Mouse (Mus musculus): ENCODE measurements around the gene Rabl3. TPM values are rescaled to one million over a fixed set of nuclear protein-coding genes. Genes with fewer than 3 reads are reported as not detected.

The Rabl3 gene
- total RNA-seq, 2 experiments from 2014 or later: 11.4 to 12.1 TPM

DNA sequence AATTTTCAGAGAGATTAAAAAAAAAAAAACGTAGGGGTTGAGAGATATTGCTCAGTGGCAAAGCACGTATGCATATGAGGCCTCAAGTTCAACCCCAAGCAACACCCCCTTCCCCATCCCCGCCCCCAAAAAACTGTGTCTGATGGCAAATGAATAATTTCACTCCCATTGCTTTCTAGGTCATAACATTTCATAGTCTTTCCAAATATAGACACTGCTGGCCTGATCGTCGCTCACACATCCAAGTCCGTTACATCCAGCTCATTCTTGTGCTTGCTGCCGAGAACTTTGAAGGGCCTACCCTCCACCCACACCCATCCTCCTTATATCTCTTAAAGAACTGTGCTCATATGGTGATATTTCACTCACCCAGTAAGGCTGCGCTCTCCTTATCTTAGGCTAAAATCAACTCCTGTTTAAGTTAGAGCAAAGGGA is 45.5 kb downstream of the Rabl3 start:
- intact Hi-C loops (cut with DNase I): no loop called here
- peak in 1 of 2 experiments; percentile 10 for DNase-seq

DNA sequence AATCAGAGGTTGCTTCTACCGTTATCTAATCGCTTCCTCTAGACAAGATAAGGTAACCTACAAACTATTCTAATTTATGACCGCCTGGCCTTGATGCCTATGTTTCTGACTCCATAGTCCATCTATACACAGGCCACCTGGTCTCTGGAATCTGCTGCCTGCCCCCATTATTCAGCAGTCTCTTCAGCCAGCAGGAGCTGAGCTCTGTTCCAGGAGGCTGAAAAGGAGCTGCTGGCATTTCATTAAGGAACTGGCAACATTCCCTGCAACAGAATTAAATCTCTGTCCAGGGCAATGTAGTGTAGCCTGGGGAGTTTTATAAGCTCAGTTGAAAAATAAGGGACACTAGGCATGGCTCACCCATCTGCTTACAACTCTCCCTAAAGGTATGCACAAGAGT is 51.2 kb downstream of the Rabl3 start:
- no peak for DNase-seq
- intact Hi-C loops (cut with DNase I): no loop called here

DNA sequence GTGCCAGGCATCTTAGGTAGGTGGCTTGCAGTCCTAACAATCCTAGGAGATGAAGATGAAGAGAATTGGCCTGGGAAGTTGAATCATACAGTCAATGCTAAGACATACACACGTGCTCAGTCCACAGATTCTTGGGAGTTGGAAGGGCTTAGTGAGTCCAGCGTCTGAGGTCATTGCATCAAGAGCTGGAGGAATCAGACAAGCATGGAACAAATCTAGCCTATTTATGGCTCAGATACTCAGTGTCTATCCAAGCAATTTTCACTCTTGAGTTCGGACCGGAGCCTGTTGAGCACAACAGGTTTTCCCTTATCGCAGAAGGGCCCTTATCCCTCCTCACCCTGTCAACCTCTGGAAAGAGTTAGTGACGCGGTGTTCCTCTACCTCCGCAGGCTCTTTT is 51.9 kb downstream of the Rabl3 start:
- intact Hi-C loops (cut with DNase I): no loop called here

DNA sequence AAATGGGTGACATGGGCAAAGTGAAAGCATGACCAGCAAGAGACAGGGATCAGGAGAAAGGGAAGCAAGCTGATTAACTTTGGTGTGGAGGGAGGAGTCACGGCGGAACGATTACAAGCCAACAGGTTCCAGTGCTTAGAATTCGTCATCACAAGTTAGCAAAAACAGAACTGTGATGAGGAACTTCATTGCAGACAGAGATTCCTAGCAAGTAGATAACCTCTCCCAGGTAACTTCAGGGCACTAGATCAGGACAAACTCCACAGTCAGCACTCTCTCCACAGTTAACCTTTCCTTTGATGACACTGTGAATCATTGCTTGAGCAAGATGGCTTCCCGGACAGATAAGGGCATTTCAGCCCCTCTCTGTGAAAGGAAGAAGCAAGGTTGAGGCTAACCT is 57.7 kb downstream of the Rabl3 start:
- DNase-seq: no peak
- intact Hi-C loops (cut with DNase I): no loop called here

More for the DNA sequence above, 51.9 kb downstream of the Rabl3 start:
- DNase-seq: no peak

DNA sequence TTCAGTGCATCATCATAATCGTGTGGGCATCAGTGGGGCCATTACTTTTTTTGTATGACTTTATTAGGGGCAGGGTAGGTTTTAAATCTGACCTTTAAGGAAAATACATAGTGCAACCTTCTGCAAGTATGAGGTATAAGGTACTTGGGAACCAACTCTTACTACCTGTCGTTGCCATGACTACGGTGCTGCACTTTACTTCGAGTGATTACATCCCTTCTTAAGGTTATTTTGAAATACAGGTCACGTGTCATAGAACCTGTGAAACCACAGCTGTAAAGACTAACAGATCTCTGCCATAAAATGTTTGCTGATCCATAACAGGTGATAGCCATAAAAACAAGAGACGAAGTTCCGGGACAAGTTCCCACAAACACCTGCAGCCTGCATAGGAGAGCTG is 58.8 kb downstream of the Rabl3 start:
- intact Hi-C loops (cut with DNase I): no loop called here

DNA sequence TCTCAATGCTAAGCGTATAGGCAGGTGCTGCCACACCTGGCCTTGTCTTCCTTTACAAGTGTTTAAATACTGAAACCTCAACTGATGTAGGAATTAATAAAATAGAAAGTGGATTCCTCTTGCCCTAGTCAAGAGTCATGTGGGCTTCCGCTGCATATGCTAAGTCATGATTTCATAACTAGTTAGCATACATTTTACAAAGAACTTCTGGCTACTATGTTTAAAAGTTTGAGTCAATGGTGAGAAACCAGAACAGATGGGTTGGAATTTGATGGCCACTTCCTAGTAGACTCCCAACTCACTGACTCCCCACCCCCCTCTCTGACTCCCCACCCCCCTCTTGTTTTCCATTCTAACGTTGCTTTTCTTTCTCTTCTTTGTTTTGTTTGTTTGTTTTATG is 59.6 kb downstream of the Rabl3 start:
- intact Hi-C loops (cut with DNase I): no loop called here
- no peak for DNase-seq

More for the DNA sequence above, 58.8 kb downstream of the Rabl3 start:
- DNase-seq: no peak

DNA sequence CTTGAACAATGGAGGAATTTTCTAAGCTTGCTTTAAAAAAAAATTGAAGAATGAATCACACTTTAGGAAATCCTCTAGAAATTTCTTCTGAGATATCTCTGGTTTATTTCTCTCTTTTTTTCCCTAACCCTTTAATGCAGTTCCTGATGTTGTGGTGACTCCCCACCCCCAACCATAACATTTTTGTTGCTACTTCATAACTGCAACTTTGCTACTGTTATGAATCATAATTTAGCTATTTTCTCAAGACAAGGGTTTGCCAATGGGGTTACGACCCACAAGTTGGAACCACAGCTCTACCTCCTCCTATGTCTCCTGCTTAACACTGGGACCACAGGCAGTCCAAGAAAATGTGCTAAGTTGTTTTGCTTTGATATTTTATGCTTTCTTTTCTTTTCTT is 63.7 kb downstream of the Rabl3 start:
- intact Hi-C loops (cut with DNase I): no loop called here
- no peak for DNase-seq

DNA sequence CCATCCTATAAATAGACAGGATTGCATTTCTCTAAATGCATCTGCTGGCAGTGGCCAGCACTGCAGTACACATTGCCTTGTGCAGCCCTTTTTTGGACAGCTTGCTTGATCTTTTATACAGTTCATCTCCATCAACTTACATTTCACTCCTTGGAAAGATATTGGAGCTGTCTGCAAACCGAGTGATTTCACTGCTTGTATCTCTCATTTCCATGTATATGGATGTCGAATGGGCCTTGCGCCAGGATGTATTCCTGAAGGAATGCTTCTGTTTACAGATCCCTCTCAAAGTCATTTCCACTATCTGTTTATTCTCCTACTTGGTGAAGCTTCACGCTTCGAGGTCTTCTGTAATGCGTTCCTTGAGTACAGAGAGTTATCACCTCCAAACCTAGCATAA is 64.6 kb downstream of the Rabl3 start:
- no peak for DNase-seq
- intact Hi-C loops (cut with DNase I): no loop called here

DNA sequence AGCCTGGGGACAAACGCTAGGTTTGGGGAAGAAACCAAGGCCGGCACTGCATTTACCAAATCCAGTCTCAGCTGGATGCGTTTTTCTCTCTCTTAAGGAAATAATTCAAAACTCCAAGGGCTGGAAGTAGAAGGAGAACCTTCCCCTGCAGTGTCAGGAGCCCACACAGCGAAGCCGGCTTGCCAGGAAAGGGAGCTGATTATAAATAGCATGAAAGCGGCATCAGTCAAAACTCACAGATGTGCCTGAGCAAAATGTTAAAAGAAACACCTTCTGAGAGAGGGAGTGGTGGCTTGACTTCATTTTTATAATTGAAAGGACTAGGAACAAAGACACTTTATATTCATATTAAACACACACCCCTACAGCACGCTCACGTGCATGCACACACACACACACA is 70.6 kb downstream of the Rabl3 start:
- no peak for DNase-seq
- intact Hi-C loops (cut with DNase I): no loop called here

DNA sequence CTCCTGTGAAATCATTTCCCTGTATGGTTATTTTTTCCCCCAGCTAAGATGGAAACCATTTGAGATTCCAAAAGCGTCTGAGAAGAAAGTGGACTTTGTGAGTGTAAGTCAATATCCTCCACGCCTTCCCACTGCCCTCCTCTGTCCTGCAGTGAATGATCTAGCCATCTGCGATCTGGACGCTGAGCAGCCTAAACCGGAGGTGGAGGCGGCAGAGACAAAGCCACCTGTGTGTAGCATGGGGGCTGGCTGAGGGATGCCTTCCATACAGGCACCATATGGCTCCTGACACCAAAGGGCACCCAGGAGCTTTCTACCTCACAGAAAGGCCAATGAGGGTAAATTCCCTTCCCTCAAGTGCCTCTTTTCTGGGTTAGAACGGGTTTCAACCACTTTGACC is 71.4 kb downstream of the Rabl3 start:
- intact Hi-C loops (cut with DNase I): no loop called here
- DNase-seq: no peak

DNA sequence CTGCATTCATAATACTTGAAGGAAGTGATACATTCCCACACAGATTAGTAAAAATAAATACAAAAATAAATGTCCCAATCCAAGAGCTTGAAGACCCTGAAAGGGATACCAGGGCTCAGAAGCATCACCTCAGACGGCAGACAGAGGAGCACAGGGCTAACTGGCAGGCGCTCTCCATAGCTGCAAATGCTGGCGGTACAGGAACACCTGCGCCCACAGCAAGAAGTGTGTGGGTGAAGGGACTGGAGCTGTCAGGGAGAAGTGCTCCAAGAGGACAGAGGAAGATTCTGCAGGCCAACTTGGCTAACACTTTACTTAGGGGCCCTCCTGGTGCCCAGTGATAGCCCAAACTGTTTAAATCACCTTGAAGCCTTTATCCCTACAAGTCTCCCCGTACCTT is 72.3 kb downstream of the Rabl3 start:
- no peak for DNase-seq
- intact Hi-C loops (cut with DNase I): no loop called here

DNA sequence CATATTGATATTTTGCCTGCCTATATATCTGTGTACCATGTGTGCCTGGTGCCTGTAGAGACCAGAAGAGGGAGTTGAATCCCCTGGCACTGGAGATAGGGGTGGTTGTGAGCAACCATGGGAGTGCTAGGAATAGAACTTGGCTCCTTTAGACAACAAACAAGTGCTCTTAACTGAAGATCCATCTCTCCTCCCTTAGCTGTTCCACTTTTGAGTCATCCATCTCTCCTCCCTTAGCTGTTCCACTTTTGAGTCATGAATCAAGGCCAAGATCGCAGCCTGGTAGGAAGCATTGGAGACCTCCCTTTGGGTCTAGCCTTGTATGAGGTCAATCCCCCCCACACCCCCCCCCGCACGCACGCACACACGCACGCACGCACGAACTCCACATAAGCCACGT is 74.9 kb downstream of the Rabl3 start:
- DNase-seq: no peak
- intact Hi-C loops (cut with DNase I): no loop called here

DNA sequence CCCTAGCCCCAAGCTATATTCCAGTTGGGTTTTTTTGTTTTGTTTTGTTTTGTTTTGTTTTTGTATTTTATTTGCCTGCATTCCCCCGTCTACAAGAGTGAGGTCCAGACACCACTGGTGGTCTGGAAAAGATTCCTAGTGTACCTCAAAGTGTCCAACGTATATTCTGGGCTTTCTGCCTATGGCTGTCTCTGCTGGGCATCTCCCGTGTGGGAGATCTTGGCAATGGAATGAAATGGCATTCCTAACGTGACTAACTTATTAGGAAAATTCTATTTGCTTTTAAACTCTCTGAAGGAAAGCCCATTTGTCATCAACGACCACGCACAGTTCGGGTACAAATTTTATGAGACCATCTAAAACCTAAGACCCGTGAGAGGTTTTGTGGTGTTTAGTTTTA is 75.7 kb downstream of the Rabl3 start:
- DNase-seq: no peak
- intact Hi-C loops (cut with DNase I): no loop called here

DNA sequence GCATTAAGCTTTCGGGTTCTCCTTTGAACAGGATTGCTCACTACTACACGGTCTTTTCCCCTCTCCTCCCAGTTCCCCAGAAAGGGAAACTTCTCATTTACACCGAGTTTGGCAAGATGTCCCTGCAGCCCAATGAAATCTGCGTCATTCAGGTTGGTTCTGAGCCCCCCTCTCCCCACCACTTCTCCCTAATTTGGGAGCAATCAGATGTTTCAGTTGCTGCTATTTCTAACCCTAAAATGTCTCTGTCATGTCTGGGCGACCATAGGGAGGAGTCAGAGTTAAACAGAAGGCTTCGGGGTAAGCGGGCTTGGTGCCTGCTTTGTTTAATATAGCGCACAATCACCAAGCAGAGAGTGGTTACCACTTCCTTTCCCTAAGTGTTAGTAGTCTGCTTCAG is 76.4 kb downstream of the Rabl3 start:
- intact Hi-C loops (cut with DNase I): no loop called here
- no peak for DNase-seq

DNA sequence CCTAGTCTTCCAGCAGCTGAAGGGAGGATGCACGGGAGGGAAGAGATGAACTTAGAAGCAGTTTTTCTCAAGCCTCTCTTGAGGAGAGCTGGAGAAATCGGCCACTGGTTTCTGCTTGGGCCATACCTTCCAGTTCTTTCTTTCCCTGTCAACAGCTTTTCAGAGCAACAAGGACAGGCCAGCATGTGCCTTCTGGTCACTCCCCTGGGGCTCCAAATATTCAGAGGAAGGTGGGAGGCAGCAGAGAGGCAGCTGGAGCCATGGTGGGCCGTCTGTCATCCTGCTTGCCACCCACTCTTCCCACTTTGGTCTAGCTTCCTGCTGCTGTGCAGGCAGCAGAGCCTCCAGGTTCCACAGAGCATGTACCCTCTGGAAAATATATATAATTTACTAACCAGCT is 78.0 kb downstream of the Rabl3 start:
- DNase-seq: peak; percentile 31 to 45
- intact Hi-C loops (cut with DNase I): no loop called here

Other genes with a start within 250 kb of the Rabl3 start
- under 1 TPM in 1 of 2 experiments, not detected in 1; 0.05 TPM for gene Stxbp5l, start 154.9 kb upstream of the Rabl3 start, total RNA-seq (2021)
- gene Gtf2e1, start 96 bp upstream of the Rabl3 start, total RNA-seq (2021): 10 to 100 TPM in 1 of 2 experiments, 1 to 10 TPM in 1; 8.8 to 11.7 TPM
- gene Hgd, start 40.3 kb downstream of the Rabl3 start, total RNA-seq (2021): under 1 TPM in 1 of 2 experiments, not detected in 1; 0.29 TPM
- gene Ndufb4, start 114.6 kb downstream of the Rabl3 start, total RNA-seq (2021): 100 to 1,000 TPM; 124 to 128 TPM
- gene Fstl1, start 237.0 kb downstream of the Rabl3 start, total RNA-seq (2021): 100 to 1,000 TPM; 352 to 420 TPM